Mouse (Mus musculus) neural tube, embryonic 13.5 days (tissue): ENCODE measurements around the gene Mknk1. TPM values are rescaled to one million over a fixed set of nuclear protein-coding genes. Genes with fewer than 3 reads are reported as not detected.

Source experiments
- ATAC-seq: fragments of 200-750 bp; cut with Nextera tagmentation; 2 replicates; pipeline ENCODE4 v1.8.0; 2017; ENCODE audit warnings: low read depth, mild to moderate bottlenecking, moderate TSS enrichment, moderate library complexity
- H3K27ac ChIP-seq: fragments of 300-500 bp; sonication (generic); replicated peaks from 2 replicates; pipeline ENCODE4 v1.5.1; 2015; ENCODE audit warnings: moderate library complexity, mild to moderate bottlenecking, inconsistent platforms
- H3K27me3 ChIP-seq: fragments of 300-500 bp; sonication (generic); 2 replicates; pipeline ENCODE4 v1.6.1; 2015; ENCODE audit warnings: mild to moderate bottlenecking, inconsistent platforms
- H3K36me3 ChIP-seq: fragments of 300-500 bp; sonication (generic); 2 replicates; pipeline ENCODE4 v1.6.1; 2015; ENCODE audit warnings: mild to moderate bottlenecking, inconsistent platforms
- H3K4me1 ChIP-seq: fragments of 300-500 bp; sonication (generic); replicated peaks from 2 replicates; pipeline ENCODE4 v1.6.1; 2015; ENCODE audit warnings: inconsistent platforms
- H3K4me2 ChIP-seq: fragments of 300-500 bp; sonication (generic); 2 replicates; pipeline ENCODE4 v1.6.1; 2015; ENCODE audit warnings: inconsistent platforms, mild to moderate bottlenecking, moderate library complexity
- H3K4me3 ChIP-seq: fragments of 300-500 bp; sonication (generic); 2 replicates; pipeline ENCODE4 v1.5.1; 2015; ENCODE audit warnings: mild to moderate bottlenecking, inconsistent platforms
- H3K9ac ChIP-seq: fragments of 300-500 bp; sonication (generic); 2 replicates; pipeline ENCODE4 v1.6.1; 2015; ENCODE audit warnings: moderate library complexity, mild to moderate bottlenecking, inconsistent platforms
- H3K9me3 ChIP-seq: fragments of 300-500 bp; sonication (generic); 2 replicates; pipeline ENCODE4 v1.6.1; 2016; ENCODE audit warnings: inconsistent platforms
- WGBS: fragments of 180-500 bp; shearing (Covaris S2); methylation state at CpG from one replicate; pipeline ENCODE4 v1.1.7; 2015; 5-methylcytosine and 5-hydroxymethylcytosine counted together
- polyA plus RNA-seq: library from polyadenylated mRNA; unstranded; fragments of >200 nt; fragmentation: Nextera tagmentation; extraction: Ambion mirVana; gene quantifications from 2 replicates; pipeline ENCODE4 v1.2.1, GENCODE M21; 2015

The Mknk1 gene
- polyA plus RNA-seq, 1 experiment from 2014 or later = 28.7 TPM

GRCm38 (mm10) chr4:115873231-115873630 lies 34.2 kb downstream of the Mknk1 start:
- Histone ChIP-seq H3K9ac (no peak overlapping the region), H3K4me2 (no peak overlapping the region), H3K4me1 (peaks cover 26% of the 10 kb centered on the region), H3K27me3 (no peaks in the 10 kb centered on the region; the same call in 1 of the 2 replicates), H3K36me3 (peaks cover 38% of the 10 kb centered on the region), H3K4me3 (no peak overlapping the region), H3K27ac (no peak overlapping the region), H3K9me3 (no peaks in the 10 kb centered on the region)
- ATAC-seq = no peak
- 82% methylated on average over 3 of the region's 3 CpGs for WGBS

DNA sequence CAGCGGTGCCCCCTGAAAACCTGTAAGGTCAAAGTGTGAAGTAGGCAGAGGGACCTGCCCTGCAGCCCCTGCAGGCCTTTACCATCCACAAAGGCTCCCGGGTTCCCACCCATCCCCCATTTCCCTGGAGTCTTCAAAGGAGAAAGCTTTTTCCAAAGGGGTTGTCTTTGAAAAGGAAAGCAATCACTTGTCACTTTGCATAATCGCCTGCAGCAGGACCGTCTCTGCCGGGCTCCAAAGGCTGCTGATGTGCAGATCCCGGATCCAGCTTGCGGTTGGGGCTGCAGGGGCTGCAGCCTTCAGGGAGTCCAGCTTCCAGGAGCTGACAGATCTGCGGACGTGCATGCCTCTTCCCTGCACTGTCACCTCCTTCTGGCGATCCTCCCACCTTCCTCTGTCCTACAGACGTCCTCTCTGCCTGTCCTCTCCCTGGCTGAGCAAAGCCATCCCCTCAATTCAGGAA lies 39.2 kb downstream of the Mknk1 start:
- Histone ChIP-seq H3K36me3 (peaks cover 29% of the 10 kb centered on the region), H3K4me2 (peak overlapping the region; percentile 35), H3K4me3 (no peak overlapping the region), H3K27ac (peak overlapping the region; percentile 59; the same call in 1 of the 2 replicates), H3K9ac (peak overlapping the region; percentile 55), H3K4me1 (peaks cover 43% of the 10 kb centered on the region), H3K27me3 (peaks cover 4% of the 10 kb centered on the region; the same call in 1 of the 2 replicates), H3K9me3 (no peaks in the 10 kb centered on the region)
- whole genome bisulfite sequencing = 3% methylated on average over 11 of the region's 11 CpGs
- ATAC-seq = 0 out of 2 replicates have a peak, but pooled peaks have one; percentile 19

GRCm38 (mm10) chr4:115878828-115879227 lies 39.8 kb downstream of the Mknk1 start:
- 43% methylated on average over 9 of the region's 9 CpGs for WGBS
- ATAC-seq = no peak
- Histone ChIP-seq H3K4me3 (no peak overlapping the region), H3K27ac (no peak overlapping the region), H3K4me2 (no peak overlapping the region), H3K9me3 (no peaks in the 10 kb centered on the region), H3K27me3 (peaks cover 4% of the 10 kb centered on the region; the same call in 1 of the 2 replicates), H3K4me1 (peaks cover 43% of the 10 kb centered on the region), H3K36me3 (peaks cover 23% of the 10 kb centered on the region), H3K9ac (no peak overlapping the region)

GRCm38 (mm10) chr4:115881183-115881582 lies 42.2 kb downstream of the Mknk1 start:
- Histone ChIP-seq H3K4me1 (peaks cover 48% of the 10 kb centered on the region), H3K36me3 (0 out of 2 replicates have a peak, but pooled peaks cover 4% of the 10 kb centered on the region), H3K4me2 (no peak overlapping the region), H3K27me3 (peaks cover 7% of the 10 kb centered on the region; the same call in 1 of the 2 replicates), H3K9me3 (no peaks in the 10 kb centered on the region), H3K27ac (no peak overlapping the region; the same call in 1 of the 2 replicates), H3K9ac (no peak overlapping the region), H3K4me3 (no peak overlapping the region)
- ATAC-seq = peak; percentile 20; the same call in 1 of the 2 replicates
- 6% methylated on average over 1 of the region's 1 CpGs for WGBS

GRCm38 (mm10) chr4:115882195-115882594 lies 43.2 kb downstream of the Mknk1 start:
- ATAC-seq = no peak
- no peaks in the 10 kb centered on the region for H3K36me3 ChIP-seq
- no peak overlapping the region for H3K27ac ChIP-seq
- peaks cover 49% of the 10 kb centered on the region for H3K4me1 ChIP-seq
- no peak overlapping the region for H3K9ac ChIP-seq
- peaks cover 13% of the 10 kb centered on the region; the same call in 1 of the 2 replicates for H3K27me3 ChIP-seq
- no peaks in the 10 kb centered on the region for H3K9me3 ChIP-seq
- no peak overlapping the region for H3K4me2 ChIP-seq
- 60% methylated on average over 4 of the region's 4 CpGs for WGBS
- H3K4me3 ChIP-seq = no peak overlapping the region

GRCm38 (mm10) chr4:115884022-115884421 lies 45.0 kb downstream of the Mknk1 start, which contains the start of gene Kncn:
Gene Kncn (plus strand): TSS chr4:115884400.
- H3K9me3 ChIP-seq = no peaks in the 10 kb centered on the region
- H3K4me1 ChIP-seq = peaks cover 31% of the 10 kb centered on the region
- 75% methylated on average over 6 of the region's 6 CpGs for WGBS

GRCm38 (mm10) chr4:115885846-115886245 lies 46.8 kb downstream of the Mknk1 start:
- no peak overlapping the region for H3K27ac ChIP-seq
- WGBS = 85% methylated on average over 3 of the region's 3 CpGs
- ATAC-seq = no peak
- H3K27me3 ChIP-seq = peaks cover 35% of the 10 kb centered on the region
- no peak overlapping the region for H3K4me3 ChIP-seq
- no peak overlapping the region for H3K9ac ChIP-seq
- H3K4me2 ChIP-seq = no peak overlapping the region
- H3K36me3 ChIP-seq = no peaks in the 10 kb centered on the region
- H3K9me3 ChIP-seq = no peaks in the 10 kb centered on the region
- H3K4me1 ChIP-seq = peaks cover 31% of the 10 kb centered on the region

More at GRCm38 (mm10) chr4:115884022-115884421, 45.0 kb downstream of the Mknk1 start, which contains the start of gene Kncn:
- Histone ChIP-seq H3K9ac (no peak within 1 kb of the TSS), H3K4me3 (no peak within 1 kb of the TSS), H3K36me3 (no peaks in the 10 kb centered on the region), H3K27ac (no peak within 1 kb of the TSS), H3K4me2 (no peak within 1 kb of the TSS), H3K27me3 (peaks cover 21% of the 10 kb centered on the region)
- no peak for ATAC-seq

- Histone ChIP-seq H3K27ac (no peak overlapping the region), H3K9me3 (no peaks in the 10 kb centered on the region), H3K36me3 (no peaks in the 10 kb centered on the region), H3K27me3 (peaks cover 45% of the 10 kb centered on the region), H3K4me3 (no peak overlapping the region), H3K4me1 (peaks cover 21% of the 10 kb centered on the region), H3K4me2 (no peak overlapping the region), H3K9ac (no peak overlapping the region)
- no peak for ATAC-seq
- 24% methylated on average over 1 of the region's 1 CpGs for WGBS
Observed at GRCm38 (mm10) chr4:115886875-115887274, 47.9 kb downstream of the Mknk1 start.

GRCm38 (mm10) chr4:115890066-115890465 lies 51.1 kb downstream of the Mknk1 start:
- WGBS = 5% methylated on average over 6 of the region's 6 CpGs
- no peak for ATAC-seq
- peak overlapping the region; percentile 55 for H3K4me2 ChIP-seq
- H3K9me3 ChIP-seq = no peaks in the 10 kb centered on the region
- peak overlapping the region; percentile 59 for H3K9ac ChIP-seq
- H3K27me3 ChIP-seq = peaks cover 61% of the 10 kb centered on the region
- H3K36me3 ChIP-seq = no peaks in the 10 kb centered on the region
- peak overlapping the region; percentile 33 for H3K4me3 ChIP-seq
- H3K27ac ChIP-seq = no peak overlapping the region
- H3K4me1 ChIP-seq = peaks cover 16% of the 10 kb centered on the region

DNA sequence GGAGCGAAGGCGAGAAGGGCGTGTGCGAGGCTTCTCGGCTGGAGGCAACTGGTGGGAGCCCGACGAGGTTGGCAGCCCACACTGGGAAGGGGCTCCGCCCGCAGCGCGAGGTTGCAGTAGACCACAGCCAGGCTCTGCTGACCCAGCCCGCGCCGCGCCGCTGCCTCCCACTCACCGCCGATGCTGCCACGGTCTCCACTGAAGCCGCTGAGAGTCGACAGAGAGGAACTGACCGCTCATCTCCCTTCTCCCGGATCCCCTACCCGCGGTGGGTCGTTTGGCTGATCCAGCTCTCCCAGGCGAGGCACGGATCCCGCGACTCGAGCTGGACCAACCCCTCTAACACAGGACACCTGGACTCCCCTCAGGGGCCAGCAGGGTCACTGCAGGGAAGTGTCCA lies 51.6 kb downstream of the Mknk1 start, which contains the start of gene 6430628N08Rik:
6430628N08Rik (plus strand) TSS at position 113 of the 400 bp plus-strand sequence.
- H3K4me3 ChIP-seq = peak within 1 kb of the TSS; percentile 33
- H3K36me3 ChIP-seq = no peaks in the 10 kb centered on the region
- ATAC-seq = no peak
- peaks cover 16% of the 10 kb centered on the region for H3K4me1 ChIP-seq
- H3K9me3 ChIP-seq = no peaks in the 10 kb centered on the region
- H3K27ac ChIP-seq = no peak within 1 kb of the TSS
- peak within 1 kb of the TSS; percentile 55 for H3K4me2 ChIP-seq
- H3K27me3 ChIP-seq = peaks cover 66% of the 10 kb centered on the region
- 1% methylated on average over 31 of the region's 31 CpGs for WGBS
- peak within 1 kb of the TSS; percentile 59 for H3K9ac ChIP-seq

DNA sequence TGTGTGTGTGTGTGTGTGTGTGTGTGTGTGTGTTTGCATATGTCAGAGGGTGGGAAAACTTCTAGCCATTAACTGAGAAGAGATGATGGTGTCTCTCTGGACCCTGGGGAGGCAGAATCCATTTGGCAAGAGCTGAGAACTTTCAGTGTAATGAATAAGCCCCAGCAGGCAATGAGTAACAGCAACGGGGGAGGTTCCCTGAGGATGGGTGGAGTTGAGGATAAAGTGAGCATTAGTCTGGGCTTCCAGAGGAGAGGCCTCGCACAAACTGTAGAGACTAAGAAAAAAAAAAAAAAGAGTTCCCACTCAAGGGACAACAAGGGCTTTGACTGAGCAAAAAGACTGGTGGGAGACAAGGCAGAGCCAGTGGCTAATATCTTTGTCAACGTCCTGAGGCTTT lies 55.3 kb downstream of the Mknk1 start:
- Histone ChIP-seq H3K36me3 (no peaks in the 10 kb centered on the region), H3K4me3 (no peak overlapping the region), H3K9ac (no peak overlapping the region), H3K27ac (no peak overlapping the region), H3K4me2 (no peak overlapping the region), H3K27me3 (peaks cover 87% of the 10 kb centered on the region), H3K4me1 (peaks cover 23% of the 10 kb centered on the region), H3K9me3 (no peaks in the 10 kb centered on the region)
- WGBS = 19% methylated on average over 3 of the region's 3 CpGs
- no peak for ATAC-seq

GRCm38 (mm10) chr4:115897901-115898631 lies 59.1 kb downstream of the Mknk1 start:
- under 1% methylated on average over 56 of the region's 56 CpGs for WGBS
- Histone ChIP-seq H3K27ac (no peak overlapping the region), H3K4me2 (peak overlapping the region; percentile 82), H3K9ac (peak overlapping the region; percentile 69), H3K36me3 (no peaks in the 10 kb centered on the region), H3K9me3 (no peaks in the 10 kb centered on the region), H3K27me3 (peaks cover 88% of the 10 kb centered on the region), H3K4me1 (peaks cover 13% of the 10 kb centered on the region), H3K4me3 (peak overlapping the region; percentile 42)
- peak; percentile 54 for ATAC-seq
